Mouse (Mus musculus) right cerebral cortex, postnatal 4 days (tissue): ENCODE measurements around the gene Ccdc183.

Experiments
- DNase-seq: peaks from one replicate; pipeline ENCODE4 v3.0.0-alpha.2; 2022

Ccdc183 gene

GRCm38 (mm10) chr2:25602526-25602925, 15.0 kb downstream of the Ccdc183 start:
- DNase-seq = no peak

GRCm38 (mm10) chr2:25600037-25600436, 17.4 kb downstream of the Ccdc183 start:
- DNase-seq = no peak

DNA sequence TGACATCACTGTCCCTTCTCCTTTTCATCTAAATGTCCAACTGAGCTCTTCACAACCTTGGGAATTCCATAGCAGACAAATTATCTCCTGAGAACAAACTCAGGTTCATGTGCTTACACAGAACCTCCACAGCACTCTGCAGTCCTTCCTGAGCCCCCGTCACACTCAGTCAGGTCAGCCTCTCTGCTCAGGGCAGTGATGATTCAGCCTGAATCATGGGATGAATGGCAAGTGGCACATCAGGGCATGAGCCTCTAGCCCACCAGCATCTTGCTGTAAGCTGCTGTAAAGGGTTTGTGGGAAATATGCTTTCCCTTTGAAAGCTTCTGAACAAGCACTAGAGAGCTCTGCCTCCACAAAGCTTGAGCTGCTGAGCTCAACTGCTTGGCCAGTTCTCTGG, 18.7 kb downstream of the Ccdc183 start:
- DNase-seq = no peak

DNA sequence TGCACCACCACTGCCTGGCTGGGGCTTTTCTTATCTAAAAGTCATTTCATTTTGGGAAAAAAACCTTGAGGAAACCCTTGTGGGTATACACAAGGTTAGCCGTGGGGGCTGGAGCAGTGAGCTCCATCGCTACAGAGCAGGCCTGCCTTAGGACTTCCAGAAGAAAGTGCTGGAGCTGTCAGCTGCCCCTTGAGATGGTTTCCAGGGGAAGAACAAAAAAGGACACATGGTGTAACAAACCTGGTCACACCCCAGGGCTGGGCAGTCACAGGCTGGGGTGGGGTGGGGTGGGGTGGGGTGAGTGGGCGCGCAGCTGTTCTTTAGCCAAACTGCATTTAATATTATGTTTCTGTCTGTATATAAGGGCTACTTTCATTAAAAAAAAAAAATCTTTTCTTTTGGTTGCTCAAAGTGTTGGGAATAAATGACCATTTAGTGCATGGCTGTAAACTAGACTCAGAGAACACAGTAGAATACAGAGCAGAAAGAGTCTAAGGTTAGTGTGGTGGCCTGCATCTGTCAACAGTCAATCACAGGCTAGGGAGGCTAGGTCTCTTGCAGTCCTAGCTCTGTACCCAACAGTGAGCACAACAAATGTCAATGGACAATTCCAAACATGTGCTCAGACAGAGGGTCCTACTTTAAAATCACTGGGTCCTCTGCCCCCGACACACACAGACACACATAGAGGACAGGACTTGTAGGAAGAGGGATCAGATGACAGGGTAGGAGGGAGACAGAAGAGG, 20.5 kb downstream of the Ccdc183 start:
- DNase-seq = no peak

- DNase-seq = no peak
Measured at GRCm38 (mm10) chr2:25591863-25592262, 25.6 kb downstream of the Ccdc183 start.

DNA sequence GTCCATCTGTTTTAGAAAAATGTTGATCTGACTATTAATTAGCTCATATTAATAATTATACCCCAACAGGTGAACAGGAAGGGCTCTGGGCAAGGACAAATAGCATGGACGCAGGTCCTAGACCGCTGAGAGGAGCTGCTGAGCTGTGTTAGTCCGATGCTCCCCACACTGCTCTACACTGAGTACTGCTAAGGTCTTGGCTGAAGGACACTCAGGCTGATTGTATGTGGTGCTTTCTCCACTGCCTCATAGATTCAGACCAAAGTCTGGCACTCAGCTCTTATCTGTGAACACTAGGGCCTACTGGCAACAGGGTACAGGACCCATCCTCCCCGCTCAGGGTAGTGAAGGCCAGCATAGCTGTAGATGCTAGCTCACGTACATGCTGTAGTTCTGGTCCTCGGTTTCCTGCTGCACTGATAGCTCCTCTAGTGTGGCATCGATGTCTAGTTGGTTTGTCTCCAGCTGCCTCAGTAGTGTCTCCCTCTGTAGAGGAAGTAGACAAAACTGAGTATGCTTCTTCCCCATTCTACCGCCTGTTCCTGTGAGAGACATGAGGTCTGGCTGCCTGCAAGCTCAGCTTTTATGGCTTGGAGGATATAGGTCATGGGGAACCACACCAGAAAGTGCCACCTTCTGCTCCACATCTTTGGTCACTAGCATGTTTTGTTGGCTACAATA, 29.1 kb downstream of the Ccdc183 start:
- no peak for DNase-seq

- no peak for DNase-seq
Measured at GRCm38 (mm10) chr2:25587290-25587689, 30.2 kb downstream of the Ccdc183 start.

DNA sequence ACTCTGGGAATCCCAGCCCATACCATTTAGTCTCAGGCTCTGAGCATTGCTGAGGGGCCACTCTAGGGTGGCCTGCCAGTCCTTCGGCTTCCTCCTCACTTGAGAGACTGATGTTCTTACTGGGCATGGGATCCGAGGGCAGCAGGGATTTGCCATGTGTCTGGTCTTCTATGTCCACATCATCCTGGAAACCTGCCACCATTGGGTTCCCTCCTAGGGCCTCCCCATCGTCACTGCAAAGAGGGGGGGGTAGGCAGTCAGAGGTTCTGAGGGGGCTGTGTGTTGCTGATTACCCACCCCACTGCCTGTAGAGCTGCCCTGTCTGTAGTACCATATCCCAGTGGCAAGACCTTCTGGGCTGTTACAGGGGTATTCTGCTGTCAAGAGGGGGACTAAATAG, 31.9 kb downstream of the Ccdc183 start:
- DNase-seq = no peak

- DNase-seq = no peak
Measured at GRCm38 (mm10) chr2:25584856-25585255, 32.6 kb downstream of the Ccdc183 start.

DNA sequence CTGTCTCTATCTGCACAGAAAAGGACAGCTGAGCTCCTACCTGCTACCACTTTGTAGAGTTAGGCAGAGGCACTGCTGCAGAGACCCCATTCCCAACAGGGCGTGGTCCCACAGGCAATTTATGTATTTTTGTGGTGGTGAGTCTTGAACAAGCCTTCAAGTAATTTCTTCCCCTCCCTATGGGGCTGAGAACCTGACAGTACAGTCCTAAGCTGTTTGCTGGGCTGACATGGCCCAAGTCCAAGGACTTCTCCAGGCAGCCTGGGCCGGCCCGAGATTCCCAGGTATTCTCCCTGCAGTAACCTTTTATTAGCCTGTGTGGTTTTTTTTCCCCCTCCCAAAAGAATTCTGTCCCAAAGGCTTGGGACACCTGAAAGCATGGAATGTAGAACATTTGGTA, 33.3 kb downstream of the Ccdc183 start:
- DNase-seq = no peak

DNA sequence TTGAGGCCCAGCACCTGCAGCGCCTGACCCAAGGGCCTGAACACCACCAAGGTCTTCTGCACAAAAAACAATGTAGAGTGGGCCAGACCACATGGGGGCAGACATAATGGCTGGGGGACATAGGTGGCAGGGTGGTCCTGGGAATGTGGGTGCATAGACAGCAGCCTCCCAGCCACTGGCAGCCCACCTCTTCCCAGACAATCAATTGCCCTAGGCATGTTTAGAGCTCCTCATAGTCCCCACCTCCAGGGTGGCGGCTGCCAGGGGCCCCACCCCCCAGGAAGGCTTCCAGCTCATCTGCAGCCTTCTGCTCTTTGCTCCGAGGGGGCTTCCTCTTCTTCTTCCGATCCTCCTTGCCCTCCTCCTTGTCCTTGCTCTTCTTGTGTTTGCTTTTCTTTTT, 33.9 kb downstream of the Ccdc183 start:
- DNase-seq = no peak

- DNase-seq = no peak
Measured at GRCm38 (mm10) chr2:25583120-25583481, 34.4 kb downstream of the Ccdc183 start.

DNA sequence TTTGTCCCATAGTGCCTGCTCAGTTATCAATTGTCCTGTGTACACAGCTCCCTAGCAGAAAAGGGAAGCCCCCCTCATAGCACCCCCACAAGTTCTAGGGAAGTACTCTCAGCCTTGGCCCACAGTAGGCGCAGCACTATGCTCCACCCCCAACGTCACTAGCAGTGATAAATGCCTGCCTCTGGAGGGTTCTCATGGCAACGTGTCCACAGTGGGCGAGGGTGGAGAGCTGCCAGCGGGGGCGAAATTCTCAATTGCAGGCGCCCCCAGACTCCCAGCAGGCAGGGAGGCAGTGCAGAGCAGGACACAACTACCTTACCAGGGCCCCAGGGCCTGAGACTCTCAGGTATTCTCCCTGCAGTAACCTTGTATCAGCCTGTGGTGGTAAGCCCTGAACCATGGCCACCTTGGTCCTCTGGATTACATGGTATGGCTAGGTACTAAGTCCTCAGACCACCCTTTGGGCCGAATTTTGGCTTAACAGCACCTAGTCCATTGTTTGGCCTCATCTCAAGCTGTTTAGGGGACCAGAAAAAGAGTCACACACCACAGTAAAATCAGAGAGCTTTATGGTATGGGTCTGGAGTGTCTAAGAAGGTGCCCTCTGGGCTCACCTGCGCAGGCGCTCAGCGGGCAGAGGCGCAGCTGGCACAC, 34.9 kb downstream of the Ccdc183 start:
- DNase-seq = peak; percentile 75

GRCm38 (mm10) chr2:25581901-25582301, 35.6 kb downstream of the Ccdc183 start:
- peak; percentile 40 for DNase-seq

GRCm38 (mm10) chr2:25581294-25581864, 36.1 kb downstream of the Ccdc183 start, which contains the start of gene Ajm1:
Gene Ajm1, minus strand, starts transcription at chr2:25581757.
- DNase-seq = peak; percentile 70

GRCm38 (mm10) chr2:25580621-25581101, 36.8 kb downstream of the Ccdc183 start:
- no peak for DNase-seq

DNA sequence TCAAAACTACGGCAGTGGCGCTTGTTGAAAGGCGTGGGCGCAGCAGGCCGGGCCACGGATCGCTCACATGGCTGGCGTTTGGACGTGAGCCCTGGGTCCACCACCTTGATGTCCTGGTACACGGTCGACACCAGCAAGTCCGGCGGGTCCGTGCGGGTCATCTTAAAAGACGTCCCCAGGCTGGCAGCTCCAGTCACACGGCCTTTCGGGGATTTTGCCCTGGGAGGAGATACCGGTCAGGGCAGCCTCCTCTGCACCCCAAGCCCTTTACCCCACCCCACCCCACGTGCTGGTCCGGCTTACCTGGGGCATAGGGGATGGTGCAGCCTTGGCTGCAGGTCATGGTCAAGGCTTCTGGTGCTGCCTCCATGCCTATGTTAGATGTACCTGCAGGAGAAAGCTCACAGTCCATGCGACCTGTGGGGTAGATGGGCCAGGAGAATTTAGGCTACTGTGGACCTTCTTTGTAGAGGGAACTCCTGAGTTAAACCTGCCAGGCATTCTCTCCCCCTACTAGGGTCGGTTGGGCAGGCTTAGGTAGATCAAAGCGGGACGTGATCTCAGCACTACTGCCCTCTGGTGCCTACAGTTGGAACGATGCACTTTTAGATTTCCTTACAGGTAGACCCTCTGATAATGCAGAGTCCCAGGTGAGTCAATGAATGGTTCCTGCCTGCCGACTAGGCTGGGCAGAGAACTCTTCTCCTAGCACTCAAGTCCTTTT, 37.6 kb downstream of the Ccdc183 start:
- DNase-seq = peak; percentile 40

- DNase-seq = no peak
Measured at GRCm38 (mm10) chr2:25578796-25579736, 38.4 kb downstream of the Ccdc183 start.

DNA sequence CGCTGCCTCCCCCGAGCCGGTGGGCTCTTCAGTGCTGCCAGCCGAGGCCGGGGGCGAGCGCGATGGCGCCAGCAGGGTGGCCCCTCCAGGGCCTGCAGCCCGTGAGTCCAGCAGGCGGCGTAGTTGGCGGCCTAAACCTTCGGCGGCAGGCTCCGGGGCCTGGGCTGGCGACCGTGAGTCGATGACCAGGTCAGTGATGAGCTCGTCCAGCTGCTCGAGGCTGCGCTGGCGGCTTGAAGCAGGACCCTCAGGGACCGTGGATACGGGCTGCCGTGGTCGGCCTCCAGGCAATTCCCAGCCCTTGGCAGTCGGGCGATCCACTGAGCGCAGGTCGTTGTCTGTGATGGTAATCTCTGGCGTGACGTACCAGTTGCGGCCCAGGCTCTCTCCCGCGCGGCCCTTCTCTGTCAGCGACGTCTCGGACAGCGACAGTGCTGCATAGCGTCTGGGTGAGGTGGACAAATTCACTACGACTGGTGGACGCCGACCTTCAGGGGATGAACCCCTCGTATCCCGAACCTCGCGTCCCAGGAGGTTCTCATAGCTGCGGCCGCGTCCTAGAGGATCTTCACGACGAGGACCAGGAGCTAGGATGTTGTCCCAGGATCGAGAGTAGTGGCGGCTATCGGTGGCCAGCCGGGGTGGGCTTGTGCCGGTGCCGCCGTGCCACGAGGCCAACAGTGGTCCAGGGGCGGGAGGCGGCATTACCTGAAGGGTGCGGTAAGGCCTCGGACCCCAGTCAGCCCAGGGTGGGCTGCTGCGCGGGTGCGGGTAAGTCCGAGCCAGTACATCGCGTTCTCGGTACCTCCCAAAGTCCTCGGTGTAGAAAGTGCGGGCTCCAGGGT, 39.3 kb downstream of the Ccdc183 start:
- DNase-seq = no peak
